Mouse (Mus musculus) intestine, postnatal 0 days (tissue): ENCODE measurements around the gene Gramd1b. TPM values are rescaled to one million over a fixed set of nuclear protein-coding genes. Genes with fewer than 3 reads are reported as not detected.

Experiments used
- ATAC-seq: fragments of 200-750 bp; cut with Nextera tagmentation; 2 replicates; pipeline ENCODE4 v1.8.0; 2017; ENCODE audit warnings: mild to moderate bottlenecking, moderate TSS enrichment, moderate library complexity
- H3K27ac ChIP-seq: fragments of 300-500 bp; sonication (generic); 2 replicates; pipeline ENCODE4 v1.5.1; 2014; ENCODE audit warnings: mild to moderate bottlenecking, low read depth, low read length, moderate library complexity
- H3K27me3 ChIP-seq: fragments of 300-500 bp; sonication (generic); replicated peaks from 2 replicates; pipeline ENCODE4 v1.6.1; 2014; ENCODE audit warnings: low read length, mixed read lengths; ENCODE audit not compliant: control insufficient read depth, insufficient read depth
- H3K36me3 ChIP-seq: fragments of 300-500 bp; sonication (generic); 2 replicates; pipeline ENCODE4 v1.6.1; 2014; ENCODE audit warnings: mild to moderate bottlenecking, moderate library complexity; ENCODE audit not compliant: control insufficient read depth, insufficient read depth
- H3K4me1 ChIP-seq: fragments of 300-500 bp; sonication (generic); replicated peaks from 2 replicates; pipeline ENCODE4 v1.6.1; 2014; ENCODE audit warnings: antibody characterized with exemption, low read length, mixed read lengths; ENCODE audit not compliant: control insufficient read depth, insufficient read depth
- H3K4me2 ChIP-seq: fragments of 300-500 bp; sonication (generic); replicated peaks from 2 replicates; pipeline ENCODE4 v1.6.1; 2014; ENCODE audit warnings: low read depth, mild to moderate bottlenecking, moderate library complexity
- H3K4me3 ChIP-seq: fragments of 300-500 bp; sonication (generic); 2 replicates; pipeline ENCODE4 v1.5.1; 2014; ENCODE audit warnings: low read depth, low read length
- H3K9ac ChIP-seq: fragments of 300-500 bp; sonication (generic); 2 replicates; pipeline ENCODE4 v1.6.1; 2014; ENCODE audit warnings: mild to moderate bottlenecking, low read depth, low read length
- H3K9me3 ChIP-seq: fragments of 300-500 bp; sonication (generic); 2 replicates; pipeline ENCODE4 v1.6.1; 2016; ENCODE audit warnings: mixed run types; ENCODE audit not compliant: control insufficient read depth
- CTCF ChIP-seq: sonication (generic); IDR thresholded peaks from 2 replicates; pipeline ENCODE4 v1.5.1; 2016; ENCODE audit warnings: low read depth, mild to moderate bottlenecking, control low read depth, antibody characterized with exemption, moderate library complexity
- WGBS: fragments of 180-500 bp; shearing (Covaris S2); extraction: QIAGEN DNeasy Blood & Tissue Kit; methylation state at CpG from one replicate; pipeline ENCODE4 v1.1.7; 2014; 5-methylcytosine and 5-hydroxymethylcytosine counted together
- polyA plus RNA-seq: library from polyadenylated mRNA; unstranded; fragments of >200 nt; fragmentation: Nextera tagmentation; extraction: Ambion mirVana; gene quantifications from 2 replicates; pipeline ENCODE4 v1.2.1, GENCODE M21; 2015

Gramd1b gene
- polyA plus RNA-seq, 1 experiment from 2014 or later = 15.2 TPM

DNA sequence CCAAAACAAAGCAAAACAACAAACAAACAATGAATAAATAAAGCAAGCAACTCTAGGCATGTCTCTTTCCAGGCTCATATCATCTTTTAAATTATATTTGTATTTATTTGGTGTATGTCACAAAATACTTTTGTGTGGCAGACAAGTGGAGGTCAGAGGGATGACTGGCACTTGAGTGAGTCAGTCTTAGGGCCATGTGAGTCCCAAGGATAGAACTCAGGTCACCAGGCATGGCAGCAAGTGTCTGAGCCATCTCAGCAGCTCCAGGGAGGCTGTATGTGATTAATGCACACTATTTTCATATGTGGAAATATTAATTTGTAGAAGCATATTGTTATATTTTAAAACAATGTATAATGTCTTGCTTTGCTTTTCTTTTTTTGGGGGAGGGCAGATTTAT lies 106.3 kb downstream of the Gramd1b start:
- Histone ChIP-seq H3K4me2 (no peak overlapping the region), H3K36me3 (0 out of 2 replicates have a peak, but pooled peaks cover 3% of the 10 kb centered on the region), H3K27me3 (no peaks in the 10 kb centered on the region), H3K9ac (no peak overlapping the region), H3K9me3 (no peaks in the 10 kb centered on the region), H3K4me3 (no peak overlapping the region), H3K4me1 (no peaks in the 10 kb centered on the region), H3K27ac (no peak overlapping the region)
- no peak for TF ChIP-seq CTCF
- ATAC-seq = no peak

DNA sequence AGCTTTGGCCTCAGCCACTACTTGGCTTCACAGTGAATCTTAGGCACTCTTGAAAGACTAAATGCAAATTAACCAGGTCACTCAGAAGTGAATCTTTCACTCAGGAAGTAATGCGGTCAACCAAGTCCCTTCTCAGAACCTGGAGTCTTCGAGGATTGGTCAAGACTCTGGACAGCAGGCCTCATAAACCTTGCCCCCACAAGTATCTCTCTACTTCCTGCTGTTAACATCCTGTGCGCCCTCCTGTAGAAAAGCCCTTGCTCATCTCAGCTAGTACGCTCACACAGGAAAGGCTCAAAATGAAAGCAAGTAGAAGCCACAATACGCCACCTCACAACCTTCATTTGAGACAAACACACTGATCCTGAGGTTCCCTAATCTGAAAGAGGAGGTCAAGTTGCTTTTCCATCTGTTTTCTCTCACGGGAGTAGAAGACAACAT lies 107.7 kb downstream of the Gramd1b start:
- ATAC-seq = no peak
- Histone ChIP-seq H3K4me2 (no peak overlapping the region), H3K27me3 (no peaks in the 10 kb centered on the region), H3K9ac (no peak overlapping the region), H3K9me3 (no peaks in the 10 kb centered on the region), H3K36me3 (0 out of 2 replicates have a peak, but pooled peaks cover 3% of the 10 kb centered on the region), H3K4me3 (no peak overlapping the region), H3K27ac (0 out of 2 replicates have a peak overlapping the region, but pooled peaks have one; percentile 21), H3K4me1 (no peaks in the 10 kb centered on the region)
- no peak for TF ChIP-seq CTCF
- WGBS = 80% methylated on average over 6 of the region's 6 CpGs

DNA sequence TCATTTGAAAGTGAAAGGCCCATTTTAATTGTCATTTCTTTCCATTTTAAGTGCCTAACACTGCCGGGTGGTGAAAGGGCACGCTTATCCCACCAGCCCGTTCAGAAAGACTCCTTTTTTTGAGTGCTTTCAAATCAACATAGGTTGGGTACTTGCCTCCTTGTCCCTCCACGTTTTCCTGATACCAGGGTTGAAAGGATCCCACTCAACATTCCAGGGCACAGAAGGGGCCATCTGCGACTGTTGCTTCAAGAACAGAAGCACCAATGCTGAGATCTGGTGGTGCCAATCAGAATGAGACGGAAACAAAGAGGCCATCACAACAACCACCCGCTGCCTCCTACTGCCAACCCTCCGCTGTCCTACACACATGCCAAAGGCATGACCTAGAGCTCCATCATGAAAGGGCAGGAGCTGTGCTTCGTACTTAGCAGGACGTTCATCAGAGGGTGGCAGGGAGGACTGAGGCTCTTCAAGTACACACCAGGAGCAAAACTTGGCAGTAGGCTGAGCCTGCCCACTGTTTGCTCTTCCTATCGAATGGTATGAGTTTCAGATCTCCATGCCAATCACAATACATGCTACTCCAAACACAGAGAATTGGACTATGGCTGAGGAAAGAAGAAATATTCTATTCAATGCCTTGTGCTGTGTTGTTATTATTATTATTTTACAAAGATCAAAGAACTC lies 108.7 kb downstream of the Gramd1b start:
- no peak for ATAC-seq
- 92% methylated on average over 11 of the region's 11 CpGs for WGBS

GRCm38 (mm10) chr9:40420652-40421335 lies 110.4 kb downstream of the Gramd1b start:
- Histone ChIP-seq H3K36me3 (0 out of 2 replicates have a peak, but pooled peaks cover 3% of the 10 kb centered on the region), H3K4me1 (no peaks in the 10 kb centered on the region), H3K27me3 (no peaks in the 10 kb centered on the region), H3K4me2 (peak overlapping the region; percentile 48), H3K9ac (no peak overlapping the region), H3K27ac (peak overlapping the region; percentile 70), H3K9me3 (no peaks in the 10 kb centered on the region), H3K4me3 (no peak overlapping the region)
- peak; percentile 96 for ATAC-seq
- TF ChIP-seq CTCF = no peak
- 49% methylated on average over 15 of the region's 15 CpGs for WGBS

More for the DNA sequence above, 108.7 kb downstream of the Gramd1b start:
- Histone ChIP-seq H3K9ac (no peak overlapping the region), H3K4me1 (no peaks in the 10 kb centered on the region), H3K27ac (no peak overlapping the region), H3K27me3 (no peaks in the 10 kb centered on the region), H3K9me3 (no peaks in the 10 kb centered on the region), H3K36me3 (0 out of 2 replicates have a peak, but pooled peaks cover 3% of the 10 kb centered on the region), H3K4me3 (no peak overlapping the region), H3K4me2 (no peak overlapping the region)
- TF ChIP-seq CTCF = no peak

DNA sequence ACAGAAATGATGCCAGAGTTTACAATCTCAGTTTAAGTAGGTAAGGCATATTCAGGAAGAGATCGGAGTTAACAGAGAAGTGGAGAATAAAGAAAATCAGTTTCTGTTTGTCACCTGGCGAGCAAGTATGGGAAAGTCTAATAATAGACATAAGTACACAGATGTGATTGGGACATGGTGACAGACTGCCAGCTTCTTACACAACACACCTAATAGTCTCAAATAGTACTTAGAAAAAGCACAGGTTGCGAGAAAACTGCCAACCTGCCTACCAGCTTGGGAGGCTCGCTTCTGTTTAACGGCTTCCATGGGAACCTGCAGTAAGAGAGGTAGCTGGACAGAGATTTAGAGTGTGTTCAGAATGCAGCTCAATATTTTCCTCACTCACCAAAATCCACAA lies 112.4 kb downstream of the Gramd1b start:
- TF ChIP-seq CTCF = no peak
- H3K9me3 ChIP-seq = no peaks in the 10 kb centered on the region

DNA sequence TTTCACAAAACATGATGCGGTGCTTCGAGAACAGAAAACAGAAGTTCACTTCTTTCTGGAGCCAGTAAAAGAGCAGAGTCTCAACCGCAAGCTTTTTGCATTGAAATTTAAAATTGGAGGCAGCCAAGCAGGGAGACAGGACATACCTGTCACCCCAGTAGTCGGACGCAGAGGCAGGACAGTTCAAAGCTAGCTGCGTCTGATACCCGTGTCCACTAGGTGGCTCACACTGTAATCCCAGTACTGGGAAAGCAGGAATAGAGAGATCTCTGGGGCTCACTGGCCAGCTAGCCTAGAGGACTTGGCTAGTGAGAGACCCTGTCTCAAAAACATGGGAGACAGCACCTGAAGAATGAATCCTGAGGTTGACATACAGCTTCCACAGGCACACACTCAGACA lies 115.0 kb downstream of the Gramd1b start:
- Histone ChIP-seq H3K9ac (no peak overlapping the region), H3K4me3 (no peak overlapping the region), H3K36me3 (no peaks in the 10 kb centered on the region), H3K27ac (no peak overlapping the region), H3K4me2 (no peak overlapping the region), H3K4me1 (no peaks in the 10 kb centered on the region), H3K27me3 (no peaks in the 10 kb centered on the region), H3K9me3 (no peaks in the 10 kb centered on the region)
- TF ChIP-seq CTCF = peak; percentile 64
- ATAC-seq = no peak
- WGBS = 83% methylated on average over 7 of the region's 7 CpGs

More for the DNA sequence above, 112.4 kb downstream of the Gramd1b start:
- Histone ChIP-seq H3K4me2 (no peak overlapping the region), H3K4me3 (no peak overlapping the region), H3K27me3 (no peaks in the 10 kb centered on the region), H3K4me1 (no peaks in the 10 kb centered on the region), H3K9ac (no peak overlapping the region), H3K27ac (no peak overlapping the region), H3K36me3 (no peaks in the 10 kb centered on the region)
- no peak for ATAC-seq
- WGBS = 83% methylated on average over 5 of the region's 5 CpGs
